Mouse (Mus musculus) cerebellum, adult 18-20 months (tissue): ENCODE measurements at regions not wholly inside any gene's neighbourhood (a gene's known extent, or its start where the extent isn't known, plus 50 kb on each side); places are given as distances from the start of the nearest gene placed in this dataset.
"Not testable (repeated sequence)": the region's sequence is repeated elsewhere in the genome, so short reads cannot be mapped to it uniquely, and the experiment has no call there.

Experiments used
- DNase-seq, 2 experiments: peaks; one replicate each; pipeline ENCODE4 v3.0.0; 2021

DNA sequence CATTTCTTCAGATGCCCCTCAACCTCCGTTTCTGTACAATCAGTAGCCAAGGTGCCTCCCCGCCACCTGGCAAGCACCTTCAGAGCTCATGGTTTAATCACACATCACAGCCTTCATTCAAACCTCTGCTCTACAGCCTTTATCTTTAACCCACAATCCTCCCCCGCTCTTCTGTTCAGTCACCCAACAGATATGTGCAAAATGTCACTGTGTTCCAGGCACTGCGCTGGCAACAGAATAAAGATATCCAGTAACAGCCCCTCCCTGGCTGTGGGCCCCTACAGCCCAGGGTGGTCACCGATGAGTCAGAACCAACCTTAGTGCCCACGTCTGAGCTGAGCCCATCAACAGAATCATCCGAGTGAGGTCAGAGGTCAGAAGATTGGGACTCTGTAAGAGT, 54.3 kb upstream of the Ddr1 start:
- no peak for DNase-seq

DNA sequence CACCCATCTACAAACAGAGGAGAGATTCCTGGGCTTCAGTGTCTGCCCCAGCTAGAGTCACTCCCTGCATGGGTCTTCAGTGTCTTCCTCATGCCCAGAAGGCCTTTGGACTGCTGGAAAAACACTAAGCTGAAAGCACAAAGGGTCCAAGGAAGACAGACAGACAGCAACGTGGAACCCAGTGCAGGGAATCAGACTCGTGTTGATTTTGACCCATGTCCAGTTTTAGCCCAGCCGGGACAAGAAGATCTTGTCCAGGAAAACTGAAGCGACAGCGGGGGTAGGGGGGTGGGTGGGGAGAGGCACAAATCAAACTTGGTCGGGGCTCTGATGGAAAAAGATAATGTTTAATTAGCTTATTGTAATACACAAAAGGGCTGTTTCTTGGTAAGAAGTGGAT, 55.3 kb upstream of the Ddr1 start:
- no peak for DNase-seq

DNA sequence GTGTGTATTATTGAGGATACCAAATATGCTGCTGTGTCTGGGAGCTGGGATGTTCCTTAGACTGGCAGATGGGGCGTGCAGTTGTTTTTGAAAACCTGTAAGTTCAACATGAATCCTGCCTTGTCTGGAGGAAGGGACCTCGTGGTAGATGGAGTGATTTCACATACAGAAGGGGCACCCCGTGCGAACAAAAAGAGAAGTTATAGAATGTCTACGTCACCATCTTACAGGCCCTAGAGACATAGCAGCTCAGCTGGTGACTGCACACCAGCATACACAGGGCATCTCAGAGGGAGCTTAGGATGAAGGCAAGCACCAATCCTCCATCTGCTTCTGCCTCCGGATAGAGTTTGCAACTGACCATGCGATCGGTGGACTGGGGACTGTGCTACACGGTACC, 58.2 kb upstream of the Ddr1 start:
- DNase-seq = no peak

- DNase-seq = no peak
Observed at GRCm38 (mm10) chr17:35763101-35763500, 58.4 kb upstream of the Ier3 start.

GRCm38 (mm10) chr17:35763866-35764265, 57.6 kb upstream of the Ier3 start:
- DNase-seq = no peak

DNA sequence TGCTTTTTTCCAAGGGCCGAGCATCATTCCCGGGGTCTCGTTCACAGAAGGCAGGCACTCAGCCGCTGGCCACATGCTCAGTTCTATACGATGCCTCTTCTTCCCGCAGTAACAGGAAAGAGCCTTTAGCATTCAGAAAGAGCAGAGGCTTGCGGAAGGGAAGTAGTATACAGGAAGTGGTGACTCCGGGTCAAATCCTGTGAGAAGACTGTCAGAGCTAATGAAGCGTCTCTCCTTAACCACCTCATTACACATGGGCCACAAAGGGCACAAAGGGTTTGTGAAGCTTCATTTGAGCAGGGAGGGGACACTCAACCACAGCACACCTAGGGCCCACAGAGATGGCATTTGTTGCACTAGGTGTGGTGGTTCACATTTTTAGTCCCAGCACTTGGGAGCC, 55.1 kb upstream of the Ier3 start:
- no peak for DNase-seq

DNA sequence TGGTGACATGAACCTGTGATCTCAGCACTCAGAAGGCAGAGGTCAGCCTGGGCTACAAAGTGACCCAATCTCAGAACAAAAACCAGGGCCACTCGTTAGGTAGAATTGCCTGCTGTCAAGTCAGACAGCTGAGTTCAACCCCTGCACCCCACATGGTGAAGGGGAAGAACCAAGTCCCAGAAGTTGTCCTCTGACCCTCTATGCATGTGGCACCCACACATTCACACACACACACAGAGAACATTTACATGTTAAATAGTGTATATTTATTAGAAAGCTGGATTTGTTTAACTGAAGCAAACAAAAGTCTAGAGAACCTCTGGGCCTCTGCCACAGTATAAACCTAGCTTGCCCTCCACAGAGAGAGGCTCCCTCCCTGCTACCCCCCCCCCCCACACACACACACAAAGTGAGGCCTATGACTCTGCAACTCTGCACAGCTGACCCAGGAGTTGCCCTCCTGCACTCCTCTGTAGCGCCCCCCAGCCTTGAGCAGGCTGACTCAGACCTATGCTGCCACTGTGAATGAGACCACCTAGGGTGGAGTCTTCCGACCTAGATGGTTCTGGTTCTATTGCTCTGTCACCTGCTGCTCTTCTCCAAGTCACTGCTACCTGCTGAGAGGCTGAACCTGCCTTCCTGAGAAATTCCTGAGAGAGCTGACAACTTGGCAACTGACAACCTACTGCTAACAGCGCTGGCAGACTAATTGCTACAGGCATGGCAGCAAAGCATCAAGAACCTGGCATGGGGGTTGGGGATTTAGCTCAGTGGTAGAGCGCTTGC, 52.1 kb upstream of the Ier3 start:
- peak in 1 of 2 experiments; percentile 28 for DNase-seq

GRCm38 (mm10) chr17:35769961-35770276, 51.6 kb upstream of the Ier3 start:
- not testable (repeated sequence) for DNase-seq

DNA sequence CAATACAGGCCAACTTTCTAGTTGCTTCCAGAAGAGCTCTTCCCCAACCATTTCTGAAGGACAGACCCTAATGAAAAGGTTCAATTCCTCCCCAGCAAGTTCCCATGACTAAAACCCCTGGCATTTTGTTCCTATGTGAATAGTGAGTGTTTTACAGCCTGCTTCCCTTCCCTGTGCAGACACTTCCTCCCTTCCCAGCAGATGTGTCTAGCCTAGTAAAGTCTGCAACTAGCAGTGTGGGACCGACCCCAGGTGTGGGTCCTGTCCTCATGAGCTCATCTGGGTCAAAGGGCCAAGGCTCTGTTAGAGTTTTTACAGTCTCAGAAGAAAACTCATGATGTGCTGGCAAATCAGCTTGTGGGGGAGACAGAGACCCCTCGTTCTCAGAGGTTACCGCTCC, 50.9 kb upstream of the Ier3 start:
- DNase-seq = no peak

- DNase-seq = peak; percentile 50 to 57
Observed at GRCm38 (mm10) chr17:35771656-35772405, 49.7 kb upstream of the Ier3 start.
